Mouse (Mus musculus) layer of hippocampus, adult 9-10 months (tissue): ENCODE results near the gene Klk1b26.
"Not testable (repeated sequence)": the region's sequence is repeated elsewhere in the genome, so short reads cannot be mapped to it uniquely, and the experiment has no call there.

ENCODE experiments used
- DNase-seq: peaks from one replicate; pipeline ENCODE4 v3.0.0; 2022; ENCODE audit warnings: low spot score

Gene Klk1b26

GRCm38 (mm10) chr7:44011868-44012267, at the start of gene Klk1b26:
Klk1b26 (plus strand) TSS chr7:44012168.
- not testable (repeated sequence) for DNase-seq

- no peak for DNase-seq
These were observed 45.5 kb upstream of the Klk1b26 start, which contains the start of gene Klk1b1 for GRCm38 (mm10) chr7:43966451-43966850. Klk1b1 (plus strand) TSS chr7:43966751.

- DNase-seq = no peak
These were observed 44.9 kb upstream of the Klk1b26 start for GRCm38 (mm10) chr7:43967058-43967457.

- no peak for DNase-seq
These were observed 44.4 kb upstream of the Klk1b26 start for GRCm38 (mm10) chr7:43967612-43968011.

- DNase-seq = not testable (repeated sequence)
These were observed 36.2 kb upstream of the Klk1b26 start, which contains the start of gene Klk1b9 for GRCm38 (mm10) chr7:43975761-43976160. Klk1b9 (plus strand) TSS chr7:43976061.

DNA sequence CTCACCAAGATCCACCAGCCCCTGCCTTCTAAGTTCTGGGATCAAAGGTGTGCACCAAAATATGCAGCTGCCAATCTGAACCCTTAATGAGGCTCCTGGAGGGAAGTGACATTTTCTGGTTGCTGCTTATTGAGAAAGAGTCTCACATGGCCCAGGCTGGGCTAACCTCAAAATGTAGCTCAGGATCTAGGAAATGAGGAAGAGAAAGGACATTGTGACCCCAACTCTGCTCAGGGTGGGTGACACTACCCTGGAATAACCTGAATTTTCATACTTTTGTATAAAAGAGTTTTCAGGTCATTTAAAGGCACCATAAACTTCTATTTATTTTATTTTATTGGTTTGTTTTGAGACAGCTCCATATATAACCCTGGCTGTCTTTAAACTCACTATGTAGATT, 26.3 kb upstream of the Klk1b26 start:
- no peak for DNase-seq

GRCm38 (mm10) chr7:43994821-43995220, 17.1 kb upstream of the Klk1b26 start:
- not testable (repeated sequence) for DNase-seq

- DNase-seq = not testable (repeated sequence)
These were observed 16.4 kb upstream of the Klk1b26 start, which contains the start of gene Klk1b11 for GRCm38 (mm10) chr7:43995577-43995976. Klk1b11 (plus strand) TSS chr7:43995877.

DNA sequence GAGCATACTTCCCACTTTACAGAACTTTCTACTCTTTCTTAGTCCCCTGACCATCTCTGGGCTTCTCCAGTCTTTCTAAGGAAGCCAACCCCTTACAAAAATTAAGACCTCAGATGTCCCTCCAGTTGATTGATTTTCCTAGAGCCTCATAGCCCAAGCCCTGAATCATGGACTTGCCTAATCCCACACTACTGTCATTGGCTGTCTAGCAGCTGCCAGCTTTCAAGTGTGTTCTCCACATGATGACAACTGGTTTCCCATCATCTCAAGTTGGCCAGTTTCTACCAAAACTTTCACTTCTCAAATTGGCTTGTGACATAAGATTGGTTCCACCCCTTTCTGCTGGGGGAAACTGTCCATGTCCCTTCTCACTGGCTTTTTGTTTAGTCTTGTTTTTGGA, 7.1 kb upstream of the Klk1b26 start:
- no peak for DNase-seq

DNA sequence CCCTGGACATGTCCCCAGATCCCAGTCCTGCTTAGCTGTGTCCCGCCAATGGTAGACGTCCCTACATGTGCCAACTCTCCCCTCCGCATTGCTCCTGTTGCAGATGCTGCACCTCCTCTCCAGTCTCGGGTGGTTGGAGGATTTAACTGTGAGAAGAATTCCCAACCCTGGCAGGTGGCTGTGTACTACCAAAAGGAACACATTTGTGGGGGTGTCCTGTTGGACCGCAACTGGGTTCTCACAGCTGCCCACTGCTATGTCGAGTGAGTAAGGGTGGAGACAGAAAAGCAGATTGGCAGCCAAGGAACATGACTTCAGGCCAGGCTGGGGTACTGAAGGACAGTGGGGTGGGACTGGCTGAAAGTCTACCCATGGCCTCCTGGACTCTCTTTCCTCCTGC, 2.7 kb downstream of the Klk1b26 start:
- not testable (repeated sequence) for DNase-seq

DNA sequence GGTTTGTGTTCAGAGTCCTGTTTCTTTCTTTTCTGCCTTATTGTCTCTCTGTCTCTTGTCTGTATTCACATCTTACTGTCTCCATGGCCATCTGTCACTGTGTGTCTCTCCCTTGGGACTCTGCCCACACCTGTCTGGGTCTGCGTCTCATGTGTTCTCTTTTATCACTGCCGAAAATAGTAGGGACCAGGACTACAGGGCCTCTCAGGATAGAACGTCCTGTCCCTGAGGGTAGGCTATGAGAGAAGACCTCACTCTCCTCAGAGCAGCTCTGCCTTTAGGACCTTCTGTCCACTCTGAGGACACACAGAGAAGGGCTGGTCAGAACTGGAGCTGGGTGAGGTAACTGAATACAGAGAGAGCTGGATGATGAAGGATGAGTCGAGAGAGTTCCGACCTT, 3.1 kb downstream of the Klk1b26 start:
- DNase-seq = no peak

GRCm38 (mm10) chr7:44051990-44052389, 40.0 kb downstream of the Klk1b26 start, which contains the start of gene Klk1b27:
Klk1b27 (plus strand) TSS chr7:44052290.
- not testable (repeated sequence) for DNase-seq
